Mouse (Mus musculus) CH12.LX (cell line): ENCODE measurements around the gene Lnpk. TPM values are rescaled to one million over a fixed set of nuclear protein-coding genes. Genes with fewer than 3 reads are reported as not detected.

Experiments used
- DNase-seq: peaks from one replicate; pipeline ENCODE4 v3.0.0-alpha.2; 2013; ENCODE audit errors: extremely low read depth
- H3K27ac ChIP-seq: 2 replicates; pipeline ENCODE4 v1.5.1; 2012; ENCODE audit warnings: low read depth, mild to moderate bottlenecking, control low read depth, moderate library complexity; ENCODE audit not compliant: insufficient read depth
- H3K27me3 ChIP-seq: replicated peaks from 2 replicates; pipeline ENCODE3; 2012; ENCODE audit warnings: inconsistent platforms
- H3K36me3 ChIP-seq, 2 experiments: replicated peaks in 1 of 2; 2 replicates each; pipeline versions ENCODE3 to v1.6.1; 2012; ENCODE audit warnings: inconsistent platforms in 1 of 2, low read length in 1 of 2, mild to moderate bottlenecking in 1 of 2, mixed read lengths in 1 of 2, moderate library complexity in 1 of 2; ENCODE audit not compliant: control insufficient read depth in 1 of 2, insufficient read depth in 1 of 2
- H3K4me1 ChIP-seq, 2 experiments: 2 replicates each; pipeline ENCODE4 v1.6.1; 2012; ENCODE audit warnings: inconsistent platforms in 1 of 2, moderate library complexity in 1 of 2; ENCODE audit not compliant: insufficient read depth in 2 of 2, control insufficient read depth in 1 of 2
- H3K4me2 ChIP-seq: 2 replicates; pipeline ENCODE4 v1.6.1; 2012; ENCODE audit warnings: low read depth, mild to moderate bottlenecking, control low read depth; ENCODE audit not compliant: poor library complexity, insufficient read depth, severe bottlenecking
- H3K4me3 ChIP-seq, 3 experiments: fragments of 150-350 bp in 1 of 3; sonication (generic) in 1 of 3; replicated peaks in 1 of 3; 2 replicates each; pipeline versions ENCODE3 to v1.5.1; 2011 to 2012; ENCODE audit warnings: low read depth in 2 of 3, low read length in 2 of 3, mild to moderate bottlenecking in 2 of 3, moderate library complexity in 2 of 3, control low read depth in 1 of 3, improper control_type of control experiment in 1 of 3, inconsistent platforms in 1 of 3, mixed read lengths in 1 of 3; ENCODE audit not compliant: poor library complexity in 1 of 3
- H3K79me2 ChIP-seq: replicated peaks from 2 replicates; pipeline ENCODE4 v1.6.1; 2012; ENCODE audit warnings: mild to moderate bottlenecking, moderate library complexity; ENCODE audit not compliant: control insufficient read depth, poor library complexity, insufficient read depth, severe bottlenecking; ENCODE audit errors: extremely low read depth
- H3K9ac ChIP-seq: 2 replicates; pipeline ENCODE4 v1.6.1; 2012; ENCODE audit warnings: low read depth, mild to moderate bottlenecking, control low read depth, moderate library complexity; ENCODE audit not compliant: insufficient read depth
- H3K9me3 ChIP-seq: replicated peaks from 2 replicates; pipeline ENCODE3; 2012; ENCODE audit warnings: low read length, inconsistent platforms, mixed read lengths
- CHD1 ChIP-seq: IDR thresholded peaks from 2 replicates; pipeline ENCODE4 v1.6.1; 2012; ENCODE audit warnings: low read depth, low read length, improper control_type of control experiment, inconsistent platforms
- CHD2 ChIP-seq: IDR thresholded peaks from 2 replicates; pipeline ENCODE4 v1.6.1; 2011; ENCODE audit warnings: low read length, improper control_type of control experiment
- EP300 ChIP-seq: IDR thresholded peaks from 2 replicates; pipeline ENCODE4 v1.6.1; 2011; ENCODE audit warnings: low read length, improper control_type of control experiment
- GABPA ChIP-seq: IDR thresholded peaks from 2 replicates; pipeline ENCODE4 v1.6.1; 2012; ENCODE audit warnings: low read depth, low read length, improper control_type of control experiment, inconsistent platforms; ENCODE audit not compliant: insufficient replicate concordance
- HCFC1 ChIP-seq: IDR thresholded peaks from 2 replicates; pipeline ENCODE4 v1.6.1; 2012; ENCODE audit warnings: low read depth, mild to moderate bottlenecking, inconsistent platforms, low read length, improper control_type of control experiment
- IRF4 ChIP-seq: IDR thresholded peaks from 2 replicates; pipeline ENCODE4 v1.6.1; 2014; ENCODE audit warnings: low read depth, mild to moderate bottlenecking, inconsistent platforms, low read length, improper control_type of control experiment
- KAT2A ChIP-seq: IDR thresholded peaks from 2 replicates; pipeline ENCODE4 v1.6.1; 2012; ENCODE audit warnings: low read length, improper control_type of control experiment, inconsistent platforms; ENCODE audit not compliant: insufficient replicate concordance
- MAFK ChIP-seq: IDR thresholded peaks from 2 replicates; pipeline ENCODE4 v1.6.1; 2011; ENCODE audit warnings: low read length, improper control_type of control experiment; ENCODE audit not compliant: insufficient replicate concordance
- MAX ChIP-seq: IDR thresholded peaks from 2 replicates; pipeline ENCODE4 v1.6.1; 2011; ENCODE audit warnings: low read length, improper control_type of control experiment
- MAZ ChIP-seq: IDR thresholded peaks from 2 replicates; pipeline ENCODE4 v1.6.1; 2012; ENCODE audit warnings: low read depth, mild to moderate bottlenecking, inconsistent platforms, low read length, improper control_type of control experiment, moderate library complexity
- MEF2A ChIP-seq: IDR thresholded peaks from 2 replicates; pipeline ENCODE4 v1.6.1; 2014; ENCODE audit warnings: low read depth, mild to moderate bottlenecking, inconsistent platforms, low read length, improper control_type of control experiment, borderline replicate concordance
- MYC ChIP-seq: IDR thresholded peaks from 2 replicates; pipeline ENCODE4 v1.6.1; 2011; ENCODE audit warnings: low read depth, mild to moderate bottlenecking, improper control_type of control experiment, low read length
- NELFE ChIP-seq: IDR thresholded peaks from 2 replicates; pipeline ENCODE4 v1.6.1; 2011; ENCODE audit warnings: low read depth, low read length, improper control_type of control experiment
- POLR2A ChIP-seq: IDR thresholded peaks from 2 replicates; pipeline ENCODE4 v1.6.1; 2011; ENCODE audit warnings: low read depth, mild to moderate bottlenecking, improper control_type of control experiment, low read length
- SIN3A ChIP-seq: IDR thresholded peaks from 2 replicates; pipeline ENCODE4 v1.6.1; 2012; ENCODE audit warnings: low read length, improper control_type of control experiment, inconsistent platforms
- SMC3 ChIP-seq: IDR thresholded peaks from 2 replicates; pipeline ENCODE4 v1.6.1; 2011; ENCODE audit warnings: low read depth, low read length, improper control_type of control experiment
- TBP ChIP-seq: conservative IDR thresholded peaks from 2 replicates; pipeline ENCODE4 v1.6.1; 2011; ENCODE audit warnings: low read depth, low read length, improper control_type of control experiment
- USF1 ChIP-seq: IDR thresholded peaks from 2 replicates; pipeline ENCODE4 v1.6.1; 2014; ENCODE audit warnings: low read depth, mild to moderate bottlenecking, inconsistent platforms, low read length, improper control_type of control experiment
- USF2 ChIP-seq: conservative IDR thresholded peaks from 2 replicates; pipeline ENCODE4 v1.6.1; 2011; ENCODE audit warnings: low read depth, low read length, improper control_type of control experiment
- ZC3H11A ChIP-seq: IDR thresholded peaks from 2 replicates; pipeline ENCODE4 v1.6.1; 2012; ENCODE audit warnings: low read depth, mild to moderate bottlenecking, inconsistent platforms, low read length, improper control_type of control experiment
- ZKSCAN1 ChIP-seq: IDR thresholded peaks from 2 replicates; pipeline ENCODE4 v1.6.1; 2012; ENCODE audit warnings: low read depth, inconsistent platforms, low read length, improper control_type of control experiment, borderline replicate concordance
- ZNF384 ChIP-seq: IDR thresholded peaks from 2 replicates; pipeline ENCODE4 v1.6.1; 2012; ENCODE audit warnings: low read depth, low read length, improper control_type of control experiment, inconsistent platforms
- dilution Hi-C: fragments of 300-500 bp; cut with MboI; formaldehyde crosslinking; loops from 2 replicates; pipeline ENCODE4 v1.14.3; 2020; ENCODE audit warnings: low sequenced_read_pairs; ENCODE audit not compliant: extremely low pct_unique_long_range_greater_than_20kb, extremely low pct_ligation_motif_present
- in situ Hi-C: fragments of 300-500 bp; cut with MboI; formaldehyde crosslinking; loops from 3 replicates; pipeline ENCODE4 v1.14.3; 2019; ENCODE audit warnings: low sequenced_read_pairs, low pct_ligation_motif_present, low pct_unique_long_range_greater_than_20kb, mixed read lengths
- polyA plus RNA-seq: library from polyadenylated mRNA; unstranded; fragments of >175 nt; gene quantifications from 2 replicates; pipeline ENCODE4 v1.2.1, GENCODE M21; 2012; ENCODE audit warnings: low read depth; ENCODE audit not compliant: insufficient read length
- total RNA-seq, 2 experiments: library from RNA; depleted of rRNA; stranded (reverse); fragments of 300-350 nt in 1 of 2; fragments of >200 nt in 1 of 2; gene quantifications; 2 replicates each; pipeline ENCODE4 v1.2.3; 2012 to 2014

Gene Lnpk
- total and polyA plus RNA-seq, 3 experiments, result 21.1 to 51.7 (median 37.1) TPM

DNA sequence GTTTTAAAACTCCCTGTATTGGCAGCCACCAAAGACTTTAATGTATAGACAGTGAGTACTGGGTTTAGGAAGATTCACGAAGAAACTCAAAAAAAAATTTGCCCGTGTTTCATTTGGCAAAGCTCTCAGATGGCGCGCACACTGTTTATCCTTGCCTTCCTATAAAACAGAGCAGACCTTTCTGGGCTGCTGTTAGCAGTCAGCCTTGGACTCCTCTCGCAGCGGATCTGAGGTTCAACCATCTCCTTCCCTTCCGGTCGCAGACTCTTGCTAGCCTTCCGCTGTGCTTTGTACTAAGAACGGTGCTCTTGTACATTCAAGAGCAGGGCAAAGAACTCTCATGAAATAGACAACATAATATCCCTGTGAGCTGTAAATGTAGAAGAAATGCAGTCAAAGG lies 41.1 kb upstream of the Lnpk start:
- no peak overlapping the region for H3K27ac ChIP-seq
- no peak for TF ChIP-seq SMC3
- no peak for TF ChIP-seq MAFK
- TF ChIP-seq POLR2A, result no peak
- no peak for TF ChIP-seq CHD1
- no peak for TF ChIP-seq MAZ
- no peak for TF ChIP-seq USF1
- no peak for TF ChIP-seq KAT2A
- TF ChIP-seq SIN3A, result no peak
- no peak for TF ChIP-seq USF2
- no peak for TF ChIP-seq ZC3H11A
- no peak for TF ChIP-seq MEF2A
- no peak for TF ChIP-seq HCFC1
- TF ChIP-seq ZKSCAN1, result no peak
- no peak for TF ChIP-seq TBP
- TF ChIP-seq ZNF384, result no peak
- TF ChIP-seq MYC, result no peak
- TF ChIP-seq MAX, result no peak
- no peak for TF ChIP-seq CHD2
- TF ChIP-seq IRF4, result no peak
- H3K4me2 ChIP-seq, result no peak overlapping the region
- no peaks in the 10 kb centered on the region for H3K9me3 ChIP-seq
- DNase-seq, result no peak
- no peaks in the 10 kb centered on the region for H3K4me1 ChIP-seq
- H3K9ac ChIP-seq, result no peak overlapping the region
- H3K27me3 ChIP-seq, result no peaks in the 10 kb centered on the region
- H3K36me3 ChIP-seq, result no peaks in the 10 kb centered on the region
- H3K79me2 ChIP-seq, result no peaks in the 10 kb centered on the region
- H3K4me3 ChIP-seq, result no peak overlapping the region
- dilution Hi-C loops (no loop called here), in situ Hi-C loops (no loop called here)

DNA sequence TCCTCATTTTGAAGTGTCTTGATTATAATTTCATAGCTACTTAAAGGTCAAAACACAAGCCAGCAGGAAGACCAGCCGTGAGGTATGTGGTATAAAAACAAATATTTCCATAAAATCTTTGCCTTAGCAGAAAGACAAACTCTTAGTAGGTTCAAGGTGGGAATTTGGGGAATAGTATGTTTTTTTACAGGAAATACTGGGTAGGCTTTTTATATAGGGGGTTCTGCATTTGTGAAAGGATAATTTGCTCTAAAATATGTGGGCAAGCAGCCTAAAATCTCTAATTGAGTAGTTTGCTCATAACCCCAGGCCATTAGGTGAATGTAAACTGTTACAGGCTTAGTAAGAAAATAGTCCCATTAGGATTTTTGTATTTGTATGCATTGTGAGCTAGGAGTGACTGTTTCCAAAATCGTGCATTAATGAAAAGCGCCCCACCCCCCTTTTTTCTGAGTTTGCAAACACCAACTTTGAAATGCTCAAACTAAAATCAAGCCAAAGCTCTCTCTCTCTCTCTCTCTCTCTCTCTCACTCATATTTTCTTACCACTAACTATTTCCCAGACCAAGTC lies 40.5 kb upstream of the Lnpk start:
- H3K4me3 ChIP-seq, result no peak overlapping the region
- no peak overlapping the region for H3K4me2 ChIP-seq
- dilution Hi-C loops (no loop called here), in situ Hi-C loops (no loop called here)
- no peaks in the 10 kb centered on the region for H3K9me3 ChIP-seq
- H3K79me2 ChIP-seq, result no peaks in the 10 kb centered on the region
- no peak overlapping the region for H3K27ac ChIP-seq
- TF ChIP-seq EP300, result no peak
- TF ChIP-seq USF2, result no peak
- TF ChIP-seq IRF4, result no peak
- no peak for TF ChIP-seq NELFE
- no peak for TF ChIP-seq GABPA
- H3K27me3 ChIP-seq, result no peaks in the 10 kb centered on the region
- no peaks in the 10 kb centered on the region for H3K4me1 ChIP-seq
- no peaks in the 10 kb centered on the region for H3K36me3 ChIP-seq
- no peak overlapping the region for H3K9ac ChIP-seq
- no peak for DNase-seq
